Mouse (Mus musculus): ENCODE measurements at regions not wholly inside any gene's neighbourhood (a gene's known extent, or its start where the extent isn't known, plus 50 kb on each side); places are given as distances from the start of the nearest gene placed in this dataset.

DNA sequence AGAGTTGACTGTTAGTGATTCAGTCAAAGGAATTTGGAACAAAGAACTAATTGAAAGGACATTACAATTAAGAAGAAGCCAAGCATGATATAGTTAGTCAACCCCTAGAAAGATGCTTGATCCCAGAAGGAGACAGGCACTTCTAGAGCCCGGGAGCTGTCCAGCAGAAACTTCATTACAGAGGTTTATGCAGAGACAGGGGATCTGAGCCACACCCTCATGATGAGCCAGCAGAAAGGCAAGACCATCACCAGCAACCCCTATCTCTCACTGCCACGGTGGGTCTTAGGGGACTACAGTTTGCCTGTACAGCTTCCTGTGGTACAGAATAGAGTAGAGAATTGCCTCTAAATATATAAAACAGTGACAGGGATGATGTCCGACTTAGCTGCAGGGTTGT lies 590.4 kb downstream of the Etnk1 start:
- no peak overlapping the region for H3K4me3 ChIP-seq (replicated peaks; ENCODE audit: extremely low read depth, low read depth, low read length)
- TF ChIP-seq CTCF (IDR thresholded peaks at IDR 0.05; ENCODE audit: insufficient read depth, low read length) = no peak
- no peak for TF ChIP-seq POLR2A (IDR thresholded peaks at IDR 0.05; ENCODE audit: borderline replicate concordance, extremely low read depth, low read depth, low read length)

DNA sequence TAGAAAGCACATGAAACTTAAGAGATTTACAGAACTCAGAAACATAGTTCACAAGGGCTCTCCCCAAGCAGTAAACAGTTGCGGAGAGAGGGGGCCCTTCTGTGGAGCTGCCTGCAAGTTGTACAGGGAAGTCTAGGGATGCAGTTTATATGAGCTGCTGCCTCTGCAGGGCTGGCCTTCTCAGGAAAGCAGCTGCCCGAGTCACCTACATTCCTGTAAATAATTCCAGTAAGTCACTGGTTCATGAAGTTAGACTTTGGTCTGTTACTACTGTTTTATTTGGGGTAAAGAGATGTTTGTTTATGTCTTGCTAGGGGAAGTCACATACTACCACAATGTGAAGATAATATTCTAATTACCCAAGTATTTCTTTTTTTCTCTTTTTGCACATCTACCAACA lies 601.1 kb downstream of the Etnk1 start:
- 69% methylated on average over 2 of the region's 2 CpGs for WGBS
- TF ChIP-seq CTCF (IDR thresholded peaks at IDR 0.05; ENCODE audit: insufficient read depth, low read length) (no peak), POLR2A (IDR thresholded peaks at IDR 0.05; ENCODE audit: borderline replicate concordance, extremely low read depth, low read depth, low read length) (no peak)
- H3K4me3 ChIP-seq (replicated peaks; ENCODE audit: extremely low read depth, low read depth, low read length) = no peak overlapping the region
- no peaks in the 10 kb centered on the region for H3K4me1 ChIP-seq (ENCODE audit: control insufficient read depth, insufficient read depth, low read length)
- no peak for DNase-seq

More for the DNA sequence above, 590.4 kb downstream of the Etnk1 start:
- no peaks in the 10 kb centered on the region for H3K4me1 ChIP-seq (ENCODE audit: control insufficient read depth, insufficient read depth, low read length)
- WGBS = 66% methylated on average over 3 of the region's 3 CpGs
- no peak for DNase-seq

All from lung, adult 2 months (tissue).